Mouse (Mus musculus): ENCODE data around the gene Ren1. TPM values are rescaled to one million over a fixed set of nuclear protein-coding genes. Genes with fewer than 3 reads are reported as not detected.

Gene Ren1
- total and polyA plus RNA-seq, 2 experiments from 2014 or later = 0.12 to 0.14 TPM

DNA sequence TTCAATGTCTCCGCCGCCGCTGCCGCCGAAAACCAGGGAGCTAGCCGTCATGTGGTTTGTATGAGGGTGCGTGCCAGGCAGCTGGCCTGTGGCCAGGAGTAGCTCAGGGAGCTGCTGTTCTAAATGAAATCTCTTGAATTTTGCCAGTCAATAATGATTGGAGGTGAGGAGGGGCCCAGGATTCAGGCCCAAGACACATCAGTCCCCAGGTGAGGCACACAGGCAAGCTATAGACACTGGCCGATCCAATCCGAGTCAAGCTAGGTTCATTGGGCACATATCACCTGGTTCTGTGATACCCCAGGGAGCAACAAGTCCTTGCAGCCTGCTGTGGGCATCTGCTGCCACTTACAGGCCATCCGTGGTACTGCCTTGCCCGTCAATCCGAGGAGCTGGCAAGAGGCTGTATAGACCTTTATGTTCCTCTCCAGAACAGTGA is 3.1 kb downstream of the Ren1 start:
- 18% methylated on average over 12 of the region's 12 CpGs for WGBS
- Histone ChIP-seq H3K4me2 (ENCODE audit: low read depth) (no peak overlapping the region), H3K4me3 (ENCODE audit: low read depth, low read length) (no peak overlapping the region), H3K9ac (no peak overlapping the region), H3K27ac (ENCODE audit: low read depth, low read length) (no peak overlapping the region), H3K36me3 (ENCODE audit: insufficient read depth) (no peaks in the 10 kb centered on the region), H3K27me3 (ENCODE audit: insufficient read depth, low read length) (no peaks in the 10 kb centered on the region), H3K9me3 (ENCODE audit: low read length) (no peaks in the 10 kb centered on the region), H3K4me1 (ENCODE audit: insufficient read depth) (no peaks in the 10 kb centered on the region; the same call in 1 of the 2 replicates)
- DNase-seq (peak; percentile 91), ATAC-seq (peak; percentile 68)
- TF ChIP-seq CTCF (IDR thresholded peaks at IDR 0.05; ENCODE audit: low read depth) = peak; percentile 100

DNA sequence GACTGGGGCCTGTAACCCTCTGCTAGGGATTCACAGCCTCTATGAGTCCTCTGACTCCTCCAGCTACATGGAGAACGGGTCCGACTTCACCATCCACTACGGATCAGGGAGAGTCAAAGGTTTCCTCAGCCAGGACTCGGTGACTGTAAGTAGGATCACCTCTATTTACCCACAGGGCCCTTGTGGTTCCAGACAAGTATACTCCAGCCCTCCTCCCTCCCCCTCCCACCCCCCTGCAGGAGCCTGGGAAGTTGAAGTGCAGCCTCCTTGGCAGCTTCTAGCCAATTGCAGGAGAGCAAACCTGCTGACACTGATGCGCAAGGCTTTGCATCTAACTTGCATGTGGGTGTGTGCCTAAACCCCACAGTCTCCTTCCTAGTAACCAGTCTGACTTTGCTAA is 5.2 kb downstream of the Ren1 start:
- H3K27me3 ChIP-seq (ENCODE audit: insufficient read depth, low read length) = no peaks in the 10 kb centered on the region
- H3K4me1 ChIP-seq (ENCODE audit: insufficient read depth) = no peaks in the 10 kb centered on the region; the same call in 1 of the 2 replicates
- DNase-seq (no peak), ATAC-seq (no peak)
- H3K4me2 ChIP-seq (ENCODE audit: low read depth) = no peak overlapping the region
- no peak overlapping the region for H3K4me3 ChIP-seq (ENCODE audit: low read depth, low read length)
- no peak overlapping the region for H3K9ac ChIP-seq
- no peaks in the 10 kb centered on the region for H3K36me3 ChIP-seq (ENCODE audit: insufficient read depth)
- no peaks in the 10 kb centered on the region for H3K9me3 ChIP-seq (ENCODE audit: low read length)
- H3K27ac ChIP-seq (ENCODE audit: low read depth, low read length) = no peak overlapping the region
- 54% methylated on average over 5 of the region's 5 CpGs for WGBS
- no peak for TF ChIP-seq CTCF (IDR thresholded peaks at IDR 0.05; ENCODE audit: low read depth)

DNA sequence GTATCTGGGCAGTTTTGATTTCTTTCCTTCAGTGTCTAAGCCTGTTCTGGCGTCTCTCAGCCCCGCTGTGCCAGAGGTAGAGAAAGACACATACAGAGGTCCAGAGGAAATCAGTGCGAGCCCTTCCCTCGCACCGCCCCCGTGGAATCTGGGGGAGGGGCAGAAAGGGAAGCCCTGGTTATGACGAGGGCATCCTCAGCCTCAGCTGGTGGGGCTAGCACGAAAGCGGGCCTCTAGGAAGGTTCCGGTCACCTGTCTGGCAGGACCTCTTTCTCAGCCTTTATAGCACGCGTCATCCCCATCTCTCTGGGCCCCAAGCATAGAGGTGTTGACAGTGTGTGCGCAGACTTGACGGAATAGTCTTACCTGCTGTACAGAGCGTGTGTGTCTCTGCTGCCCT is 5.6 kb downstream of the Ren1 start:
- H3K9me3 ChIP-seq (ENCODE audit: low read length) = no peaks in the 10 kb centered on the region
- H3K4me2 ChIP-seq (ENCODE audit: low read depth) = no peak overlapping the region
- no peak overlapping the region for H3K4me3 ChIP-seq (ENCODE audit: low read depth, low read length)
- TF ChIP-seq CTCF (IDR thresholded peaks at IDR 0.05; ENCODE audit: low read depth) = no peak
- no peaks in the 10 kb centered on the region; the same call in 1 of the 2 replicates for H3K4me1 ChIP-seq (ENCODE audit: insufficient read depth)
- no peaks in the 10 kb centered on the region for H3K27me3 ChIP-seq (ENCODE audit: insufficient read depth, low read length)
- 57% methylated on average over 15 of the region's 15 CpGs for WGBS
- DNase-seq (no peak), ATAC-seq (no peak)
- no peaks in the 10 kb centered on the region for H3K36me3 ChIP-seq (ENCODE audit: insufficient read depth)
- no peak overlapping the region for H3K9ac ChIP-seq
- no peak overlapping the region for H3K27ac ChIP-seq (ENCODE audit: low read depth, low read length)

DNA sequence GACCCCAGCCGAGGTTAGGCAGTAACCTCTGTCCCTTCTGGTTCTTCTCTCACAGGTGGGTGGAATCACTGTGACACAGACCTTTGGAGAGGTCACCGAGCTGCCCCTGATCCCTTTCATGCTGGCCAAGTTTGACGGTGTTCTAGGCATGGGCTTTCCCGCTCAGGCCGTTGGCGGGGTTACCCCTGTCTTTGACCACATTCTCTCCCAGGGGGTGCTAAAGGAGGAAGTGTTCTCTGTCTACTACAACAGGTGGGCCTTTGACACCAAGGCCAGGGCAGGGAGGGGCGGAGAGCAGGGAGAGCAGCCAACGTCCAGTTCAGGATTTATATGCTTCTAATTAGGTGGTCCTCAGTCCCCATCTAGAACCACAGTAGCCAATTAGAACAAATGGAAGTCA is 6.0 kb downstream of the Ren1 start:
- no peaks in the 10 kb centered on the region for H3K27me3 ChIP-seq (ENCODE audit: insufficient read depth, low read length)
- no peak for TF ChIP-seq CTCF (IDR thresholded peaks at IDR 0.05; ENCODE audit: low read depth)

DNA sequence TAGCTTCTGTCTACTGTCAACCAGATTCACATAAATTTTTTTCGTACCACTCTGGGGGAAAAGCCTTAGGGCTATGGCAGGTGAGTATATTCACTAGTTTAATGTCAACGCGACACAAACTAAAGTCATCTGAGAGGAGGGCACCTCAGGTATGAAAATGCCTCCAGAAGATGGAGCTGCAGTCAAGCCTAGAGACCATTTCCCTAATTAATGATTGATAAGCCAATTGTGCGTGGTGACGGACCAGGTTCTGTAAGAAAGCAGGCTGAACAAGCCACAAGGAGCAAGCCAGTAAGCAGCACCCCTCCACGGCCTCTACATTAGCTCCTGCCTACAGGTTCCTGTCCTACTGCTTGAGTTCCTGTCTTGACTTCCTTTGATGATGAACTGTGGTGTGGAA is 10.7 kb downstream of the Ren1 start:
- Histone ChIP-seq H3K4me3 (ENCODE audit: low read depth, low read length) (no peak overlapping the region), H3K4me2 (ENCODE audit: low read depth) (no peak overlapping the region), H3K36me3 (ENCODE audit: insufficient read depth) (no peaks in the 10 kb centered on the region), H3K9ac (no peak overlapping the region), H3K4me1 (ENCODE audit: insufficient read depth) (0 out of 2 replicates have a peak, but pooled peaks cover 3% of the 10 kb centered on the region), H3K27me3 (ENCODE audit: insufficient read depth, low read length) (peaks cover 12% of the 10 kb centered on the region), H3K9me3 (ENCODE audit: low read length) (no peaks in the 10 kb centered on the region), H3K27ac (ENCODE audit: low read depth, low read length) (no peak overlapping the region)
- ATAC-seq (no peak), DNase-seq (no peak)
- WGBS = 90% methylated on average over 6 of the region's 6 CpGs
- TF ChIP-seq CTCF (IDR thresholded peaks at IDR 0.05; ENCODE audit: low read depth) = no peak

More for the DNA sequence above, 6.0 kb downstream of the Ren1 start:
- no peak overlapping the region for H3K27ac ChIP-seq (ENCODE audit: low read depth, low read length)
- H3K36me3 ChIP-seq (ENCODE audit: insufficient read depth) = no peaks in the 10 kb centered on the region
- ATAC-seq (no peak), DNase-seq (no peak)
- H3K4me2 ChIP-seq (ENCODE audit: low read depth) = no peak overlapping the region
- H3K9me3 ChIP-seq (ENCODE audit: low read length) = no peaks in the 10 kb centered on the region
- WGBS = 66% methylated on average over 8 of the region's 8 CpGs
- no peak overlapping the region for H3K4me3 ChIP-seq (ENCODE audit: low read depth, low read length)
- no peaks in the 10 kb centered on the region; the same call in 1 of the 2 replicates for H3K4me1 ChIP-seq (ENCODE audit: insufficient read depth)
- no peak overlapping the region for H3K9ac ChIP-seq

DNA sequence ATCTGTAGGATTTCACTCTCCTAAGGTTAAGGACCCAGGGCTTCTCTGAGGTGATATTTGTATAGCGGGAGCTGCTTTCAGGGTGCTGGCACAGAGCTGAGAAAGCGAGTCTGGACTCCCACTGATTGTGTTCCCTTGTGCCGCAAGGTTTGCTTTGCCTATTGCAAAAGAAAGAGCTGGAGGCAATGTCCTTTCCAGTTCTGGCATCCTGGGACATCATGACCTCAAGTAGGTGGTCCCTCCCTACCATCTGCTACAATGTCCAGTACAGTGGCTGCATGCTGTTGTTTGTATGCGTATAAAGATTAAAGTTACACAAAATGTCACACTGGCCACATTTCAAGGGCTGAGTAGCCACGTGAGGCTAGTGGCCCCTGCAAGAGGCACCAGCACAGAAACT is 11.8 kb downstream of the Ren1 start:
- H3K9me3 ChIP-seq (ENCODE audit: low read length) = no peaks in the 10 kb centered on the region
- H3K27me3 ChIP-seq (ENCODE audit: insufficient read depth, low read length) = peaks cover 12% of the 10 kb centered on the region
- no peak overlapping the region for H3K4me2 ChIP-seq (ENCODE audit: low read depth)
- H3K4me1 ChIP-seq (ENCODE audit: insufficient read depth) = 0 out of 2 replicates have a peak, but pooled peaks cover 3% of the 10 kb centered on the region
- no peak for TF ChIP-seq CTCF (IDR thresholded peaks at IDR 0.05; ENCODE audit: low read depth)
- DNase-seq (no peak), ATAC-seq (no peak)
- 90% methylated on average over 5 of the region's 5 CpGs for WGBS
- no peak overlapping the region for H3K9ac ChIP-seq
- no peaks in the 10 kb centered on the region for H3K36me3 ChIP-seq (ENCODE audit: insufficient read depth)
- no peak overlapping the region for H3K27ac ChIP-seq (ENCODE audit: low read depth, low read length)
- no peak overlapping the region for H3K4me3 ChIP-seq (ENCODE audit: low read depth, low read length)

DNA sequence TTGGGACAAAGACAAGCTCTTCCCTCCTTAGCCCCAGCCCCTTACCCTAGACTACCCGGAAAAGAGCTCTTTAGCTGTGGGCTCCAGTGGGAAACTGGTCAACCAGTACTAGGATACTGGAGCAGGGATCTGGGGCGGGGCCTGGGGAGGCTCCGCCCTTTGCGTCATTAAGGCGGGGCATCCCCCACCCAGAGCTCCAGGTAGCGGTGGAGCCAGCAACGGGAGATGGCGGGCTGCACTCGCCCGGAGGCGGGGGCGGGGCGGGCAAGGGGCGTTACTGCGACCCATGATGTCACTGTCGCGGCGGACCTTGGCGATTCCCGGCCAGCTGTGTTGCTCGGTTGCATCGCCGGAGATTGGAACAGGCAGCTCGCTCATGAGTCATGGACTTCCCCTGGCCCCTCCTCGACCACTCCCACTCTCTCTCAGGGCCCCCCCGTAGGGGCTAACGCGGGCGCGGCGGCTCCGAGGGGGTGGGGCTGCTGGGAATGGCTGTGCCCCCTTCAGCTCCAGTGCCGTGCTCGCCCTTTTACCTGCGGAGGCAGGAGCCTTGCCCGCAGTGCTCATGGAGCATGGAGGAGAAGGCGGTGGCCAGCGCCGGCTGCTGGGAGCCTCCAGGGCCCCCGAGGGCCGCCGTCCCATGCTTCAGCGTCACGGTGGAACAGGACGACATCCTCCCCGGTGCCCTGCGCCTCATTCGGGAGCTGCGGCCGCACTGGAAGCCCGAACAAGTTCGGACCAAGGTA is 13.1 kb downstream of the Ren1 start, which contains the start of gene Etnk2:
Gene Etnk2 (plus strand): TSS at position 297 of the 746 bp plus-strand sequence.
- H3K9ac ChIP-seq = peak within 1 kb of the TSS; percentile 70
- 0 out of 2 replicates have a peak within 1 kb of the TSS, but pooled peaks have one; percentile 29 for H3K27ac ChIP-seq (ENCODE audit: low read depth, low read length)
- 2% methylated on average over 52 of the region's 52 CpGs for WGBS
- no peak for TF ChIP-seq CTCF (IDR thresholded peaks at IDR 0.05; ENCODE audit: low read depth)
- peak within 1 kb of the TSS; percentile 90 for H3K4me2 ChIP-seq (ENCODE audit: low read depth)
- no peaks in the 10 kb centered on the region for H3K9me3 ChIP-seq (ENCODE audit: low read length)
- H3K36me3 ChIP-seq (ENCODE audit: insufficient read depth) = no peaks in the 10 kb centered on the region
- peaks cover 12% of the 10 kb centered on the region for H3K27me3 ChIP-seq (ENCODE audit: insufficient read depth, low read length)
- ATAC-seq (peak; percentile 85), DNase-seq (peak; percentile 82)
- H3K4me3 ChIP-seq (ENCODE audit: low read depth, low read length) = peak within 1 kb of the TSS; percentile 61
- H3K4me1 ChIP-seq (ENCODE audit: insufficient read depth) = 0 out of 2 replicates have a peak, but pooled peaks cover 3% of the 10 kb centered on the region
